Mouse (Mus musculus) ovary, postnatal 10 days (tissue): ENCODE measurements around the gene Slc37a3.

Source experiments
- DNase-seq: peaks from one replicate; pipeline ENCODE4 v3.0.0; 2022; ENCODE audit warnings: low spot score

Slc37a3 gene

DNA sequence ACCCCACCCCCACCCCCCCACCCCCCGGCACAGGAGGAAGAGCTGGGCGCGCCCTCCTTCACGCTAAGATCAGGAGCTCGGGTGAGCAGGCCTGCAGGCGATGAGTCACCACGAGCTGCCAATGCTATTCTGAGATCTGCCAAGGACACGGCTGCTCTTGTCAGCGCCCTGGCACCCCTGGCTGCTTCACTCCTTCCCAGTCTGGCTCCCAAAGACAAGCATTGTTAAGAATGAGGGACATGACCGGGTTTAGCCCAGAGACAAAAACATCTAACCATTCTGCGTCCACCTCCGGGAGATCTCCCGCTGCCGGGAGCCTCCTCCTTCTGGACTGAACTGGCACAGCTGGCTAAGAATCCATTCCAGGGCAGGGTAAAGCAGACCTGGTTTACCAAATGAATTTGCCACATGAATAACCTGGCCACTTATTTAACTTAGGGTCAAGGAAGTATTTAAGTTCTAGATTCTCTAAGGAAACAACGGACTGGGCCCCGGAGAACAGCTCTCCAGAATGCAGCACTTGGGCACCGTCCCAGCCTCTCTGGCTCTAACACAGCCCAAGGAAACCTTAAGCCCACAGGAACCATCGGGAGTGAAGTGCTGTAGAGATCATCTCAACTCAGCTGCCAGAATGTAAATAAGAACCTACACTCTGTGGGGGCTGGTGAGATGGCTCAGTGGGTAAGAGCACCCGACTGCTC is 58.3 kb downstream of the Slc37a3 start:
- DNase-seq = no peak

- no peak for DNase-seq
Observed at GRCm38 (mm10) chr6:39318631-39319010, 58.9 kb downstream of the Slc37a3 start.

DNA sequence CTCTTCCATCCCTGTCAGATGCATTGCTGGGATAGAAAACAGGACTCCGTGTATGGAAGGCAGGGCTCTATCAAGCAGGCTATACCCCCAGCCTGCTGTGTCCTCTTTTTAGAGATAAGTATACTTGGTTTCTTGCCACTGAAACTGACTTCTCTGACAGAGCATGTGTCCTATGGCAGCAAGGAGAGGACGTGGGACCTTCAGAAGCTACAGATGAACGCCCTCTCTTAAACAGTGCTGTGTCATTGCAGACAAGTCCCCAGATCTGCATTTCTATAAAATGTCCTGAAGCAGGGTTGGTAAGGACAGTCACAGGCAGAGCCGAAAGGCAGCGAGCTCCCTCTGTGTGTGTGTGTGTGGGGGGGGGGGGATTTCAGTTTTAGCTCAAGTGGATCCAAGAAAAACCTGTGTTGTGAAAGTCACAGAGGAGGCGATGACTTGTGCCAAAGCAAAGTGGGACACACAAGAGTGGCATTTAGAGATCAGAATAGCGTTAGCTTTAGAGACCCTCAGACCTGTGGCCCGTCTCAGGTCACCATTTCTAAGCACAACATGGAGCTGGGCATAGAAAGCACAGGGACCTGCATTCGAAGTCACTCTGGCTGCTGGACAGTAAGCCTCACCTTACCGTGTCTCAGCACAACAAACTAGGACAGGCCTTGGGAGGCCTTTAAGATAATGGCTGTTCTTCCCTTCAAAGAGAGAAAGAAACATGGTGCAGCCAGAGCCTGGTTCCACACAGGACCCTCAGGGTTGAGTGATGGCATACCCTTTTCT is 59.4 kb downstream of the Slc37a3 start:
- no peak for DNase-seq

DNA sequence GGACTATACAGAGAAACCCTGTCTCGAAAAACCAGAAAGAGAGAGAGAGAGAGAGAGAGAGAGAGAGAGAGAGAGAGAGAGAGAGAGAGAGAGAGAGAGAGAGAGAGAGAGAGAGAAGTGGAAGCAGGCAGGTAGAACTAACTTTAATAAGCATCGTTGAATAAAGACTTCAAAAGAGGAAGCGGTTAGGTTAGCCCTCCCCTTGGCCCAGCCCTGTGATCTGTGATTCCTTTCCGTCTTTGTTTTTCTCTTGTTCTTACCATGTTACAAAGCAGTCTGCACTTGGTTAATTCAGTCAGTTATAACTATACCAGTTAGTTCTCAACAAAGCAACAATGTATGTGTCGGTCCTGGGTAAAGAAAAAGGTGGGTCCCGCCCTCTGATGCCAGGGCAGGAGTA is 61.4 kb downstream of the Slc37a3 start:
- no peak for DNase-seq

DNA sequence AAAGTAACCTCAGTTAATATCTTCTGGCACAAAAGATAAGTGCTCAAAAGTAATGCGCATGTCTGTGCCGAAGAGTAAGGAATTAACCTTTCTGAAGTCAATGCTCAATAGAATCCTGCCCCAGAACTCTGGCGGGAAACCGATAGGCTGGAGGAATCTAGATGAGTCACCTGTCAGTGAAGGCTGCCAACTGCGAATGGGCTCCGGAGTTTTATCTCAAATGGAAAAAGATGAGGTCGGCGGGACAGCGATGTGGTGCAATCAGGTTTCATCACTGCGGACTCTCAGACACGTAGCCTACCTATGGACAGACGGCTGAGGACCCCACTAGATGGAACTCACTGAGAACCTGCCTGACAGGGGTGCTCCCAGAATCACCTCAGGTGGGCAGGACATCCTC is 63.0 kb downstream of the Slc37a3 start:
- DNase-seq = no peak

- DNase-seq = no peak
Observed at GRCm38 (mm10) chr6:39311786-39312185, 65.7 kb downstream of the Slc37a3 start.

DNA sequence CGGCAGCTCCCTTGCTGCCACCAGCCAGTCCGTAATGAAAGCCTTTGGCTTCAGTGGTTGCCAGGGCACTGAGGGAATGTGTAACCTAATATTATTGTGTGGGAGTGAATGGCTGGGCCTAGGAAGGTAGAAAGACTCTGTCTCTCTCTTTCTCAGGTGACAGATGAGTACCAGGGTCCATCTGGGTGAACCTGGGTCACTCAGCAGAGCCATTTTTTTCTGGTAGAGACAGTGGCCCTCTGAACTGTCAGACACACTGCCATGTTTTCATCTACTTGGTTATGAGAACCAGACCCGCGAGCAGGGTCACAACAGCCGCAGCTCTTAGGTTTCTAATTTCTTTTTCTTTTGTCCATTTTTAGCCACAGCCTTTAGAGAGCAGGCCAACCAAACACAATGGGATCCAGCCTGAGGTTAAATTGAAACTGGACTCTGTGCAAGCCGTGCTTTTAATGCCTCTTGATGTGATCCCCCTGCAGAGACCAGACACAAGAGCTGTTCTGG is 73.1 kb downstream of the Slc37a3 start:
- DNase-seq = no peak

DNA sequence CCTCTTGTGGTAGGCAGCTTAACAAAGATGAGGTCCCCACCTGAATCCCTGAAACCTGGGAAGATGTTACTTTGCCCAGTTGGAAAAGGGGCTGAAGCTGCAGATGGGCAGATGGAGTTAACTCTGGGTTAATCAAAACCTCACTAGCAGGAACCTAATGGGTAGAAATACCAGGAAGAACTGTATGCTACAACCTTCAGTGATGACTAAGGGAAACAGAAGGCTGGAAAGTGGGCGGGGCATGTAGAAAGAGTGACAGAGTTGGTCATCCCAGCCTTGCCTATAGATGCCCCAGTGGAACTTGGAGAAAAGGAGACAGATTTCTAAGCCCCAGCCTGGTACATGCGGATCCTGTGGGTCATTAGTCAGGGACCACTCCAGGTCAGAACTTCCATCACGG is 76.0 kb downstream of the Slc37a3 start:
- DNase-seq = no peak

GRCm38 (mm10) chr6:39297079-39297478 is 80.4 kb downstream of the Slc37a3 start:
- DNase-seq = no peak

DNA sequence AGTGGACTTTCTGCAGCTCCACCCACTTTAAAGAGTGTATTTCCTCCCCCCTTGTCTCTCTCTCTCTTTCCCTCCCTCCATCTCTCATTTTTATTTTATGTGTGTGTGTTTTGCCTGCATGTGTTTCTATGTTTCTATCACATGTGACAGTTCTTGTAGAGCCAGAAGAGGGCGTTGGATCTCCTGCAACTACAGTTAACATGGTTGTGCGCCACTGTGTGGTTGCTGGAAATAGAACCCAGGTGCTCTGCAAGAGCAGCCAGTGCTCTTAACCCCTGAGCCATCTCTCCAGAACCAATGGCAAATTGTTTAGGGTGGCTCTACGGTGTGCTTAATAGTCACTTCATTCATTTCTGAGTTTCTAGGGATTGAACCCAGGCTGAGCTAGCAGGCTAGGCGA is 81.0 kb downstream of the Slc37a3 start:
- no peak for DNase-seq

GRCm38 (mm10) chr6:39295727-39296411 is 81.6 kb downstream of the Slc37a3 start:
- no peak for DNase-seq

DNA sequence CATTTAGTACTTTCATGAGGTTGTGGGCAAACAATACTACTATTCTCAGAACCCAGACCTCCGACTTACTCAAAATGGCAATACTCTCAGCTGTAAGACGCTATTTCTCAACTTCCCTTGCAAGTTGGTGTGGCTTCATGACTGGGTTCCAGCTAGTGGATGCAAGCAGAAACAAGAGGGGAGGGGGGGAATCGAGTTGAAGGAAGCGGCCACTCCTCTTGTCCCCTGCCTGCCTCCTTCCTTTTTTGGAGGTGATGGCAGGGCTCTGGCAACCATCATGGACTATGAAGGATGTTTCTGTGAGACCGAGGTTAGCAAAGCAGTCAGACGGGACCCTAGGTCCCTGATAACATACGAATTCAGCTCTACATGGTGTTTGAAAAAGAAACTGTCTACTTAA is 87.8 kb downstream of the Slc37a3 start:
- DNase-seq = no peak

DNA sequence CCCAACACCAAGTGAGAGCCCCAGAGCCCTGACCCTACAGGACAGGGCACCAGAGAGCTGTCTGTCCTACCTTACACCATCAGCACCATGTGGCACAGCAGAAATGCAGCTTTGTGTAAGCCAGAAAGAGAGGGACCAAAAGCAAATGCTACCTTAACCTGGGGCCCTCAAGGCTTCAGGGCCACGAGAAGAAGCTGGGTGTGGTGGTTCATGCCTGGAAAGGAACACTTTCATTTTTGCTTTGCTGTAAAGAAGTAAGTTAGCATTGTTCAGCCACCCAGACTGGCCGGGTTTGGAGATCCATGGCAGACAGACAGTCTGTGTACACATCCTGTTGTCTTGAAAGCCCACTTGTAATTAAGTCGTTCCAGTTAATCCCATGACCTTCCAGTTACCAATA is 89.7 kb downstream of the Slc37a3 start:
- no peak for DNase-seq

GRCm38 (mm10) chr6:39286732-39287083 is 90.8 kb downstream of the Slc37a3 start:
- DNase-seq = no peak

DNA sequence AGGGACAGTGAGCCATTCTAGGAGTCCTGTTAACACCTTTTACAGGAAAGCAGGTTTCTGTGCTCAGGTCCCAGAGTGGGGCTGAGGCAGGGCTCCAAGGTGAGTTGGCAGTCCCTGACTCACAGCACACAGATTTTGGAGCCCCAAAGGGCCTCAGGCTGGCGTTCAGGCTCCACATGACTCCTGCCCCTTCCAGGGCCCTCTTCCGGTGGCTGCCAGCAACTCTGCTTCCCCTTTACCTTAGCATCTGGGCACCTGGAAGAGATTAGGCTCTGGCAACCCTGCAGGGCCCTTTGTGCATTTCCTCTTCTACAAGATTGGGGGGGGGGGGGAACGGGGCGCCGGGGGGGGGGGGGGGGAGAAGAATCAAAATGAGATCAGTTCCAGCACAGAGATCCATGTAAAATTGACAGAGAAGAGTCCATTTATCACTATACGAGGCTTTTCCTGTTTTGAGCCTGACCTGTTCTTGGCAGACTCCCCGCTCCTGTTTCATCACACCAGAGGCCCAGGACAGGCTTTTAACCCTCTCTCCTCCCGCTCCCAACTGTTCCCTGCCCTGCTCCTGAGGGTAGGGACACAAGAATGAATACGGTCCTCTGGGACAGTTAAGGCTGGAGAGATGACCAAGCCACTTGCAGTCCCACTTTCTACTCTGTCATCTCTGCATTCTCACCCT is 91.3 kb downstream of the Slc37a3 start:
- DNase-seq = no peak

- DNase-seq = no peak
Observed at GRCm38 (mm10) chr6:39284836-39285235, 92.6 kb downstream of the Slc37a3 start.
